Mouse (Mus musculus): ENCODE measurements around the gene Gm30302. TPM values are rescaled to one million over a fixed set of nuclear protein-coding genes. Genes with fewer than 3 reads are reported as not detected.

Gene Gm30302
- polyA plus RNA-seq, 1 experiment from 2014 or later = not detected

- Histone ChIP-seq H3K4me1 (ENCODE audit: control insufficient read depth, insufficient read depth, low read length) (no peaks in the 10 kb centered on the region), H3K4me2 (ENCODE audit: low read depth, low read length) (no peak overlapping the region), H3K27ac (replicated peaks; ENCODE audit: low read depth, low read length) (no peak overlapping the region), H3K36me3 (ENCODE audit: control insufficient read depth, insufficient read depth, low read length) (no peaks in the 10 kb centered on the region), H3K9me3 (ENCODE audit: control insufficient read depth, low read length) (no peaks in the 10 kb centered on the region), H3K9ac (ENCODE audit: low read depth, low read length) (no peak overlapping the region), H3K27me3 (replicated peaks; ENCODE audit: control insufficient read depth, insufficient read depth, low read length) (no peaks in the 10 kb centered on the region), H3K4me3 (ENCODE audit: low read depth, low read length) (no peak overlapping the region)
- ATAC-seq (ENCODE audit: low read depth) (no peak), DNase-seq (ENCODE audit: low spot score) (no peak)
- WGBS = 87% methylated on average over 14 of the region's 14 CpGs
Observed at GRCm38 (mm10) chr13:49762208-49762607, 36.6 kb downstream of the Gm30302 start.

- no peak for ATAC-seq (ENCODE audit: low read depth)
- Histone ChIP-seq H3K27me3 (replicated peaks; ENCODE audit: control insufficient read depth, insufficient read depth, low read length) (no peaks in the 10 kb centered on the region), H3K27ac (replicated peaks; ENCODE audit: low read depth, low read length) (no peak overlapping the region)
Observed at GRCm38 (mm10) chr13:49760675-49761074, 38.1 kb downstream of the Gm30302 start.

GRCm38 (mm10) chr13:49757966-49758365, 40.8 kb downstream of the Gm30302 start:
- Histone ChIP-seq H3K4me1 (ENCODE audit: control insufficient read depth, insufficient read depth, low read length) (no peaks in the 10 kb centered on the region), H3K4me2 (ENCODE audit: low read depth, low read length) (no peak overlapping the region), H3K27me3 (replicated peaks; ENCODE audit: control insufficient read depth, insufficient read depth, low read length) (no peaks in the 10 kb centered on the region), H3K9ac (ENCODE audit: low read depth, low read length) (no peak overlapping the region), H3K27ac (replicated peaks; ENCODE audit: low read depth, low read length) (no peak overlapping the region), H3K4me3 (ENCODE audit: low read depth, low read length) (no peak overlapping the region), H3K36me3 (ENCODE audit: control insufficient read depth, insufficient read depth, low read length) (no peaks in the 10 kb centered on the region), H3K9me3 (ENCODE audit: control insufficient read depth, low read length) (no peaks in the 10 kb centered on the region)
- no peak for ATAC-seq (ENCODE audit: low read depth)
- WGBS = 88% methylated on average over 4 of the region's 4 CpGs
- no peak for DNase-seq (ENCODE audit: low spot score)

More at GRCm38 (mm10) chr13:49760675-49761074, 38.1 kb downstream of the Gm30302 start:
- H3K4me3 ChIP-seq (ENCODE audit: low read depth, low read length) = no peak overlapping the region
- no peaks in the 10 kb centered on the region for H3K9me3 ChIP-seq (ENCODE audit: control insufficient read depth, low read length)
- no peaks in the 10 kb centered on the region for H3K36me3 ChIP-seq (ENCODE audit: control insufficient read depth, insufficient read depth, low read length)
- H3K4me2 ChIP-seq (ENCODE audit: low read depth, low read length) = no peak overlapping the region
- WGBS = 68% methylated on average over 1 of the region's 1 CpGs
- H3K9ac ChIP-seq (ENCODE audit: low read depth, low read length) = no peak overlapping the region
- no peak for DNase-seq (ENCODE audit: low spot score)
- H3K4me1 ChIP-seq (ENCODE audit: control insufficient read depth, insufficient read depth, low read length) = no peaks in the 10 kb centered on the region

- Histone ChIP-seq H3K27me3 (replicated peaks; ENCODE audit: control insufficient read depth, insufficient read depth, low read length) (no peaks in the 10 kb centered on the region), H3K9ac (ENCODE audit: low read depth, low read length) (no peak overlapping the region)
- DNase-seq (ENCODE audit: low spot score) = no peak
Observed at GRCm38 (mm10) chr13:49756591-49756990, 42.2 kb downstream of the Gm30302 start.

DNA sequence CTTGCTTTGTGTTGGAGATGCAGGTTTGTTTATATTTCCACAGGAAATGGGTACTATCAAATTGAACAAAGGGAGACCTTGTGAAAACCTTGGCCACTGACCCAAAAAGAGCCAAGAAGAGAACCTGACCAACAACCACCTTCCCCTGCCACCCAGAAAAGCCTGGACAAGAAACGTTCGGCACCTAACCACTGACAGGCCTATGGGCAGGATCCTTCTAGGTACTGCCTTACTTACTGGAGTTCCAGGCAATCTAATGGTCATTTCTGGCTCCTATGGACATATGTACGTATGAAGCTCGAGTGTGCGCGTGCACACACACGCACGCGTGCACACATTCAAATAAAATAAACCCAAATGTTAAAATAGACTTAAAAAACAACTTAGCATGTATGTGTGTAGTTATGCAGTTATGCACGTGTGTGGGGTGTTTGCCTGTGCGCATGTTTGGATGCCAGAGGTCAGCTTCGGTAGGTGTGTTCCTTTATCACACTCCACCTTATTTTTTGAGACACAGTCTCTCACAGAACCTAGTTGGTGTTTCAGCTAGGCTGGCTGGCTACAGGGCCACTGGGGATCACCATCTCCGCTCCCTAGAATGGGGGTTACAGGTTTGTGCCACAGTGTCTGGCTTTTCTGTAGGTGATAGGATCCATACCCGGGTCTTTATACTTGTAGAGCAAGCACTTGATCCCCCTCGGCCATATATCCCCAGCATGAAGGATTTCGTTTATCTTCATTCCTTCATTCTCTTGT, 57.3 kb downstream of the Gm30302 start:
- Histone ChIP-seq H3K27me3 (replicated peaks; ENCODE audit: control insufficient read depth, insufficient read depth, low read length) (no peaks in the 10 kb centered on the region), H3K4me1 (ENCODE audit: control insufficient read depth, insufficient read depth, low read length) (no peaks in the 10 kb centered on the region), H3K36me3 (ENCODE audit: control insufficient read depth, insufficient read depth, low read length) (no peaks in the 10 kb centered on the region), H3K27ac (replicated peaks; ENCODE audit: low read depth, low read length) (no peak overlapping the region), H3K9me3 (ENCODE audit: control insufficient read depth, low read length) (no peaks in the 10 kb centered on the region), H3K4me2 (ENCODE audit: low read depth, low read length) (no peak overlapping the region), H3K4me3 (ENCODE audit: low read depth, low read length) (no peak overlapping the region), H3K9ac (ENCODE audit: low read depth, low read length) (no peak overlapping the region)
- DNase-seq (ENCODE audit: low spot score) (no peak), ATAC-seq (ENCODE audit: low read depth) (no peak)
- 92% methylated on average over 16 of the region's 16 CpGs for WGBS

More at GRCm38 (mm10) chr13:49756591-49756990, 42.2 kb downstream of the Gm30302 start:
- no peak overlapping the region for H3K4me3 ChIP-seq (ENCODE audit: low read depth, low read length)
- no peaks in the 10 kb centered on the region for H3K4me1 ChIP-seq (ENCODE audit: control insufficient read depth, insufficient read depth, low read length)
- no peaks in the 10 kb centered on the region for H3K36me3 ChIP-seq (ENCODE audit: control insufficient read depth, insufficient read depth, low read length)
- H3K27ac ChIP-seq (replicated peaks; ENCODE audit: low read depth, low read length) = no peak overlapping the region
- ATAC-seq (ENCODE audit: low read depth) = no peak
- H3K4me2 ChIP-seq (ENCODE audit: low read depth, low read length) = no peak overlapping the region
- H3K9me3 ChIP-seq (ENCODE audit: control insufficient read depth, low read length) = no peaks in the 10 kb centered on the region
- WGBS = 83% methylated on average over 9 of the region's 9 CpGs

DNA sequence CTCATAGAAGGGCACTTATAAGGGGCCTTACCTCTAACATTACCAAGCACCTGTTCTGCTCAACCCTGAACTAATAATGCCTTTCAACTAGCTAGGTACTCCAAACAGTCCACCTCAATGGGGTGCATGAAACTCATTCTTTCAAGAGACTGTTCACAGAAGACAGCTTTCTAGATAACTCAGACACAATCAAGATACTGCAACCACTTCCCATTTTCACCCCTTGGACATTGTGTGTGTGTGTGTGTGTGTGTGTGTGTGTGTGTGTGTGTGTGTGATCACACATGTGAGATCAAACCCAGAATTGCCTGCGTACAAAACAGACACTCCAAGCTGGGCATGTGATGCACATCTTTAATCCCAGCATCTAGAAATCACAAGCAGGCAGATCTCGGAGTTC, 60.8 kb downstream of the Gm30302 start:
- ATAC-seq (ENCODE audit: low read depth) = no peak
- H3K9me3 ChIP-seq (ENCODE audit: control insufficient read depth, low read length) = no peaks in the 10 kb centered on the region
- H3K4me1 ChIP-seq (ENCODE audit: control insufficient read depth, insufficient read depth, low read length) = no peaks in the 10 kb centered on the region
- no peak for DNase-seq (ENCODE audit: low spot score)
- no peaks in the 10 kb centered on the region for H3K27me3 ChIP-seq (replicated peaks; ENCODE audit: control insufficient read depth, insufficient read depth, low read length)
- no peak overlapping the region for H3K4me3 ChIP-seq (ENCODE audit: low read depth, low read length)
- H3K9ac ChIP-seq (ENCODE audit: low read depth, low read length) = no peak overlapping the region
- peaks cover 28% of the 10 kb centered on the region for H3K36me3 ChIP-seq (ENCODE audit: control insufficient read depth, insufficient read depth, low read length)
- no peak overlapping the region for H3K4me2 ChIP-seq (ENCODE audit: low read depth, low read length)
- no peak overlapping the region for H3K27ac ChIP-seq (replicated peaks; ENCODE audit: low read depth, low read length)
- WGBS = 88% methylated on average over 2 of the region's 2 CpGs

- no peak for ATAC-seq (ENCODE audit: low read depth)
- H3K36me3 ChIP-seq (ENCODE audit: control insufficient read depth, insufficient read depth, low read length) = peaks cover 43% of the 10 kb centered on the region
- H3K4me2 ChIP-seq (ENCODE audit: low read depth, low read length) = no peak overlapping the region
- H3K9ac ChIP-seq (ENCODE audit: low read depth, low read length) = no peak overlapping the region
- H3K27me3 ChIP-seq (replicated peaks; ENCODE audit: control insufficient read depth, insufficient read depth, low read length) = no peaks in the 10 kb centered on the region
- no peaks in the 10 kb centered on the region for H3K9me3 ChIP-seq (ENCODE audit: control insufficient read depth, low read length)
- 95% methylated on average over 2 of the region's 2 CpGs for WGBS
- H3K4me3 ChIP-seq (ENCODE audit: low read depth, low read length) = no peak overlapping the region
- no peak overlapping the region for H3K27ac ChIP-seq (replicated peaks; ENCODE audit: low read depth, low read length)
- DNase-seq (ENCODE audit: low spot score) = no peak
- no peaks in the 10 kb centered on the region for H3K4me1 ChIP-seq (ENCODE audit: control insufficient read depth, insufficient read depth, low read length)
Observed at GRCm38 (mm10) chr13:49736430-49736829, 62.4 kb downstream of the Gm30302 start.
